Mouse (Mus musculus): ENCODE measurements at regions not wholly inside any gene's neighbourhood (a gene's known extent, or its start where the extent isn't known, plus 50 kb on each side); places are given as distances from the start of the nearest gene placed in this dataset.

GRCm38 (mm10) chr13:119358696-119359095 is 69.7 kb upstream of the Paip1 start:
- Histone ChIP-seq H3K4me1 (ENCODE audit: control insufficient read depth, insufficient read depth, low read length) (no peaks in the 10 kb centered on the region), H3K4me3 (replicated peaks; ENCODE audit: control insufficient read depth, low read depth, low read length) (no peak overlapping the region), H3K27ac (ENCODE audit: control insufficient read depth, insufficient read depth, low read depth, low read length, poor library complexity) (no peak overlapping the region)
- 53% methylated on average over 3 of the region's 3 CpGs for WGBS
- TF ChIP-seq CTCF (IDR thresholded peaks at IDR 0.05; ENCODE audit: control insufficient read depth, insufficient read depth, low read length): no peak
- no peak for TF ChIP-seq POLR2A (IDR thresholded peaks at IDR 0.05; ENCODE audit: borderline replicate concordance, control insufficient read depth, low read depth, low read length)

GRCm38 (mm10) chr13:119363379-119363778 is 65.0 kb upstream of the Paip1 start:
- WGBS: 44% methylated on average over 3 of the region's 3 CpGs
- no peak for TF ChIP-seq CTCF (IDR thresholded peaks at IDR 0.05; ENCODE audit: control insufficient read depth, insufficient read depth, low read length)

GRCm38 (mm10) chr13:119364160-119364559 is 64.2 kb upstream of the Paip1 start:
- no peak overlapping the region for H3K27ac ChIP-seq (ENCODE audit: control insufficient read depth, insufficient read depth, low read depth, low read length, poor library complexity)
- 86% methylated on average over 5 of the region's 5 CpGs for WGBS
- H3K4me3 ChIP-seq (replicated peaks; ENCODE audit: control insufficient read depth, low read depth, low read length): no peak overlapping the region
- H3K4me1 ChIP-seq (ENCODE audit: control insufficient read depth, insufficient read depth, low read length): no peaks in the 10 kb centered on the region
- no peak for TF ChIP-seq POLR2A (IDR thresholded peaks at IDR 0.05; ENCODE audit: borderline replicate concordance, control insufficient read depth, low read depth, low read length)
- TF ChIP-seq CTCF (IDR thresholded peaks at IDR 0.05; ENCODE audit: control insufficient read depth, insufficient read depth, low read length): no peak

More at GRCm38 (mm10) chr13:119363379-119363778, 65.0 kb upstream of the Paip1 start:
- Histone ChIP-seq H3K27ac (ENCODE audit: control insufficient read depth, insufficient read depth, low read depth, low read length, poor library complexity) (no peak overlapping the region), H3K4me3 (replicated peaks; ENCODE audit: control insufficient read depth, low read depth, low read length) (no peak overlapping the region), H3K4me1 (ENCODE audit: control insufficient read depth, insufficient read depth, low read length) (no peaks in the 10 kb centered on the region)

GRCm38 (mm10) chr13:119367544-119367943 is 60.9 kb upstream of the Paip1 start:
- WGBS: 64% methylated on average over 5 of the region's 5 CpGs
- no peak for TF ChIP-seq POLR2A (IDR thresholded peaks at IDR 0.05; ENCODE audit: borderline replicate concordance, control insufficient read depth, low read depth, low read length)
- TF ChIP-seq CTCF (IDR thresholded peaks at IDR 0.05; ENCODE audit: control insufficient read depth, insufficient read depth, low read length): no peak
- H3K4me3 ChIP-seq (replicated peaks; ENCODE audit: control insufficient read depth, low read depth, low read length): no peak overlapping the region
- no peaks in the 10 kb centered on the region for H3K4me1 ChIP-seq (ENCODE audit: control insufficient read depth, insufficient read depth, low read length)
- no peak overlapping the region for H3K27ac ChIP-seq (ENCODE audit: control insufficient read depth, insufficient read depth, low read depth, low read length, poor library complexity)

GRCm38 (mm10) chr13:119378404-119379037 is 49.9 kb upstream of the Paip1 start:
- no peak for TF ChIP-seq POLR2A (IDR thresholded peaks at IDR 0.05; ENCODE audit: borderline replicate concordance, control insufficient read depth, low read depth, low read length)
- peak; percentile 80 for TF ChIP-seq CTCF (IDR thresholded peaks at IDR 0.05; ENCODE audit: control insufficient read depth, insufficient read depth, low read length)
- Histone ChIP-seq H3K4me1 (ENCODE audit: control insufficient read depth, insufficient read depth, low read length) (no peaks in the 10 kb centered on the region), H3K4me3 (replicated peaks; ENCODE audit: control insufficient read depth, low read depth, low read length) (no peak overlapping the region), H3K27ac (ENCODE audit: control insufficient read depth, insufficient read depth, low read depth, low read length, poor library complexity) (no peak overlapping the region)
- 54% methylated on average over 5 of the region's 5 CpGs for WGBS

Measured in bone marrow, adult 2 months (tissue).